Mouse (Mus musculus) mouse trophoblast stem cell (cell line): ENCODE data around the gene Gprasp1.
"Not testable (repeated sequence)": the region's sequence is repeated elsewhere in the genome, so short reads cannot be mapped to it uniquely, and the experiment has no call there.

Source experiments
- in situ Hi-C, 2 experiments: fragments of 300-500 bp; cut with MseI, MboI; formaldehyde crosslinking; loops; 2 replicates in 1 of 2; 3 replicates in 1 of 2; pipeline ENCODE4 v1.15.1; 2025

Gprasp1 gene

GRCm38 (mm10) chrX:135742304-135743055, at the start of gene Gprasp1, which contains the start of gene Armcx5:
TSS of gene Gprasp1 (plus strand) at chrX:135742733.
TSS of gene Armcx5 (plus strand) at chrX:135742733.
- in situ Hi-C loops: no loop called here

- in situ Hi-C loops: no loop called here
Observed at GRCm38 (mm10) chrX:135693633-135694032, 48.9 kb upstream of the Gprasp1 start, which contains the start of gene Tcp11x2. TSS of gene Tcp11x2 (minus strand) at chrX:135693790.

DNA sequence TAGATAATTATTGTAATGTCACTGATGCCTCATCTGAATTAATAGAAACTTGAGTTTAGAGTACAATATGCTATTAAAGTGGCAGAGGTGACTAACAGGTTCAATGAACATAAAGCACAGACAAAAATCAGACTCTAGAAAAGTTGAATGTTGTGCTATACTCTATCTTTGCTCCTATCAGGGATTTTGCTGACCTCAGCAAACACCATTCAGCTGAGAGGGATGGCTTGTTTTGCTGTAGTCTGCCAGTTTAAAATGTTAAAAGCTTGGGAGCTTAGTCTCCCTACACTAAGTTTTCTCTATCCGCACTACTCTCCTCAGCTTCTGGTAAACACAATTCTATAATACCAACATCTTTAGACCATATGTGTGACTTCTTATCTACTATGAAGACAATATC, 39.4 kb upstream of the Gprasp1 start:
- in situ Hi-C loops: no loop called here

DNA sequence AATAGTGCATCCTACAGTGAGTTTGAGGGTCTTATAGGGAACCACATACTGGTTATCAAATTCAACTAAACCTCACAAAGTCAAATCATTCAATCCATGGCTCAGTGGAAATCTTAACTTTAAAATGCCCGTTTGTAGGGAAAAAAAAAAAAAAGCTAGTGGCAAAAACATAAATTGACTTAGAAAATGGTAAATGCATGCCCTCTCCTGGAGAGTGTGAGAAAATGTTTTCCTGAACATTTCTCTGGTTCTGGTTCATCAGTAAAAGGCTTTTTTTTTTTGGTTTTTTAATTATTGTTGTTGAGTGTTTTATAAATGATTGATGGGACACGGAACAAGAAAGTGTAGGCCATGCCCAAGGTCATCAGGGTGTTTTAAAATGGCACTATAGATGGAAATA, 38.2 kb upstream of the Gprasp1 start:
- in situ Hi-C loops: no loop called here

GRCm38 (mm10) chrX:135712845-135713244, 29.7 kb upstream of the Gprasp1 start:
- in situ Hi-C loops: loop anchor here in 1 of 2 experiments (10.0 kb wide), 1 partner anchor 62 kb away; no protein-coding TSS in a partner anchor

- in situ Hi-C loops: no loop called here
Observed at GRCm38 (mm10) chrX:135725161-135725560, 17.4 kb upstream of the Gprasp1 start, which contains the start of gene Tmsb15a. TSS of gene Tmsb15a (minus strand) at chrX:135725261.

- in situ Hi-C loops: no loop called here
Observed at GRCm38 (mm10) chrX:135738730-135739520, 3.6 kb upstream of the Gprasp1 start.

GRCm38 (mm10) chrX:135743056-135743355, 473 bp downstream of the Gprasp1 start:
- in situ Hi-C loops: no loop called here

- in situ Hi-C loops: not testable (repeated sequence)
Observed at GRCm38 (mm10) chrX:135745376-135745775, 2.8 kb downstream of the Gprasp1 start.

DNA sequence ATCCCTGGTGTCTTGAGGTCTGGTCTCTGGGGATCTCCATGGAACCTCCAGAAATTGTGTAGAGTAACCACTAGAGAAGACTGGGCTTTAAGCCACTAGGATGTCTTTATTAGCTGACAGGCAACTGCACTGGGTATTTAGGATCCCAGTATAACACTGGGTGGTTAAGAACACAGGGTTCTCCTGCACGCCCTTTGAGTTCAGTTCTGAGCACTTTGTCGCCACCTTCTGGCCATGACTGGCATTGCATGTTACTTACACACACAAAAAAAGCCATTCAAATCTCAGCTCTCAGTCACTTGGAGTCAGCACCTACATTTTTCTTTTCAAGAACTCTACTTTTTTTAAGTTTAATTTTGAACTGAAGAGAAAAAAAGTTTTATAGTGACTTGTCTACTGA, 10.3 kb downstream of the Gprasp1 start:
- in situ Hi-C loops: no loop called here

- in situ Hi-C loops: no loop called here
Observed at GRCm38 (mm10) chrX:135761707-135762106, 19.2 kb downstream of the Gprasp1 start.

GRCm38 (mm10) chrX:135768043-135768548, 25.6 kb downstream of the Gprasp1 start:
- in situ Hi-C loops: no loop called here

DNA sequence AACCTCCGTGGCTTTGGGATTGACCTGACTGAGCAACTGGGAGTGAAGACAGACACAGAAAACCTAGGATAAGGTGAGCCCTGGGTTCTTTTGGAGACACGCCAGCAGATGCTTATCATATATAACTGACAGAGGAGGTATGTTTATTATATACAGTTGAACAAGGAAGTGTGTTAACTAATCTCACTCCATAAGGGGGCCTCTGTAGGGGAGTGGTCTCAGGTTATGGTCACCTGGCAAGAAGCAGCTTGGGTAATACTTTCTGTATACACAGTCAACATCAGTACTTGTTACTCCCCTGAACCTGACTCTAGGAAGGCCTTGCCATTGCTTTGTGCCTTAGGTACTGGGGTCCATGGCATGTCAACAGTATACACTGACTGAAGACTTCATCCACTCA, 26.0 kb downstream of the Gprasp1 start:
- in situ Hi-C loops: no loop called here

- in situ Hi-C loops: no loop called here
Observed at GRCm38 (mm10) chrX:135791536-135791935, 49.0 kb downstream of the Gprasp1 start.

DNA sequence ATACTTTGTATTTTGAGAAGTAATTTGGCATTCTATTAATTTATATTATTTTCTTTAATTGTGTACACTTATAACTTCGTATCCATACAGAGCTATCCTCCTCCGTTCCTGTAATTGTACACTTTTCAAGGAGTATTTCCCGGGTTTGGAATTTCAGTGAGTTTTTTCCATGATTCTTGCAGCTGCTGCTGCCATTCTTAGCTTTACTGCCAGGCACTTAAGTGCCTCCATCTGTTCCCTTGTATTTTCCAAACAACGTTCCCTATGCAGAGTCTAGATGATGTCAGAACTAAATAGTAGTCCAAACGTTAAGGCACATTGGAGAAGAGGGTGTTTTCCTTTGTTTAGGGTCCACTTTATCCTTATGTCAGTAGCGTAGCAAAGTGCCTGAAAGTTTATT, 49.8 kb downstream of the Gprasp1 start:
- in situ Hi-C loops: no loop called here

- in situ Hi-C loops: not testable (repeated sequence)
Observed at GRCm38 (mm10) chrX:135795591-135796304, 53.2 kb downstream of the Gprasp1 start.

DNA sequence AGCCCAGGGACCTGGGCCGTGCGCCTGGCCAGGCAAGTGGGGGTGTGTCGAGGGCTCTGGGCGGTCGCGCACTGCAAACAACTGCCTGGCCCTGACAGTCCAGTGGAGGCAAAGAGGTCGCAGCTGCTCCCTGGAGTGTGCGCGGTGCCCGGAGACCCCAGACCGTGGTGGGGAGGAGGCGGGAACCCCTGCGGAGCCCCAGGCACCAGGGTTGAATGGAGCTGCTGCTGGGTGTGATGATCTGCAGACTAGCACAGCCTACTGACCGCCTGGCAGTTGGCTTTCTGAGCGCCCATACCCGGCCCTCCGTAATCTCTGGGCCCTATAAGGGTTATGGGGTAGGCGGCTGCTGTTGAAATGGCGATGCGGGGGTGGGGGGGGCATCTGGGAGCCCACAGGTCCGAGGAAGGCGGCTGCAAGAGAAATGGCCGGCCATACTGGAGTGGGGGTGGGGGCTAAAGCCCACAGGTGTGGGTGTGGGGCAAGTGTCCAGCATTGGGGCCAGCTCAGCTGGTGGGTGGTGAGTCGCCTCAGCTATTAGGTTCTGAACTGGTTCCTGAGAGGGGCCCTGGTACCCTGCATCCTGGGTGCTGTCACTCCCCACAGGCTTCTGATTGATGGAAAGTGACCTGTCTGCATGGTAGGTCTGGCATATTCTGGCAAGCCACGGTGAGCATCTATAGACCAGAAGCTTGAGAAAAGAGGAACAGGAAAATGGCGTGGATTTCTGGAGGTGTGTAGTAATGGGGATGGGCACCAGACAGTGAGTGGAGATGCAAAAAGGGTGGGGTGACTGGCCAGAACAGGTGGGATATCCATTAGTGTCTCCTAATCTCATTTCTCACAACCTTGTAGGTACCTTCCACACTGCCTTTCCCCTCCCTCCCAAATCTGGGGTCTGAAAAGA, 54.0 kb downstream of the Gprasp1 start:
- in situ Hi-C loops: not testable (repeated sequence)

DNA sequence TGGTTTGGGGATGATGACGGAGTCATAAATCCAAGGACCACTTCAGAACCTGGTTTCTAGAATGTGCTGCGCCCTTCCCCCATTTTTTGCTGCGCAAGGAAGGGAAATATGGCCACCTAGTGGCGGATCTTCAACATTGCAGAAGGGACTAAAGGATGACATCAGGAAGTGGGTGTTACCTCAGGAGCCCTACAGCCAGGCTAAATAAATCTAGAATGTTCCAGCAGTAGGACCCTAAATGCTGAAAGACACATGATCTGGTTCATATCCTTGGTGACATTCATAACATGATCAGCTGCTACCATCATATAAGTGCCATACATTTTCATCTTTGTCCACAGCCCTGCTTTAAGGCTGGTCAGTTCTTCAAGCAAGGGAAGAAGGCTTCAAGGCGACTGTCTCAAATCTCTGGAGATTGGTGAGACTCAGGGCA, 54.7 kb downstream of the Gprasp1 start, which contains the start of gene Bhlhb9:
Gene Bhlhb9 (plus strand): TSS at position 383 of the 433 bp plus-strand sequence.
- in situ Hi-C loops: not testable (repeated sequence)

DNA sequence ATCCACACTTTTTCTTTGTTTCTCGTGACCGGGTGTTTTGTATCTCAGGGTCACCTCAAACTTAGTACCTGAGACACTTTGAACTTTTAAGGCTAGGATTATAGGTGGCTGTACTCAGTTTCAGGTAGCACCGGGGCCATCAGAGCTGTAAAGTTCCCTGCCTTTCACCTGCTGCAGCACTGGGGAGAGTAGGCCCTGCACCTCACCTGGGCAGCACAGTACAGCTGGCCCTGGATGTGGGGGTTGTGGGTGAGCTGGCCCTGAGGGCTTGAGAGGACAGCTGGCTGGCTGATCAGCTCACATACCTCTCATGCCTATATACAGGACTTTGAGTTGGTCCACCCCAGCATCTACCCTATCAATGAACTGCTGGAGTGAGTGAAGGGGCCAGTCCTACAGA, 61.6 kb downstream of the Gprasp1 start:
- in situ Hi-C loops: loop anchor here in 1 of 2 experiments (10.0 kb wide), 1 partner anchor 171 kb away; no protein-coding TSS in a partner anchor

DNA sequence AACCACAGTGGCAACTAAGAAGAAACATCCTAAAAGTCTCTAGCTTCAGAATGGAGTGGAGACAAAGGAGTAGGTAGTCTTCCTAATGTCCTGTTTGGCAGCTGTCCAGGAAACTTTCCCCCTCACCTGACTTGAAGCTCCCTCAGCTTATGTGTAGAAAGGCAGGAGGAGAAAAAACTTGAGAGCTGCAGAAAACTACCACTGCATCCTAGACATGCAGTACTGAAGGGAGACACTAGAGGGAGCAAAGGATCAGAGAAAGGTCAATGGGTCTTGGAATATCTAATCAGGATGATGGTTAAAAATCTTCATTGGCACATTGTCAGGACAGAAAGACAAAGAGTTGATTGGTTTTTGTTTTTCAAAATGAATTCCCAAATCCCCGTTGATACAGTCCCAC, 63.2 kb downstream of the Gprasp1 start:
- in situ Hi-C loops: loop anchor here in 1 of 2 experiments (10.0 kb wide), 1 partner anchor 169 kb away; no protein-coding TSS in a partner anchor
